Mouse (Mus musculus) heart, embryonic 14.5 days (tissue): ENCODE data around the gene Exoc6b. TPM values are rescaled to one million over a fixed set of nuclear protein-coding genes. Genes with fewer than 3 reads are reported as not detected.

ENCODE experiments used
- ATAC-seq: fragments of 200-750 bp; cut with Nextera tagmentation; 2 replicates; pipeline ENCODE4 v1.8.0; 2017; ENCODE audit warnings: low read depth, moderate TSS enrichment; ENCODE audit not compliant: insufficient number of reproducible peaks, insufficient read depth, low FRiP score
- H3K27ac ChIP-seq, 2 experiments: fragments of 200-500 bp in 1 of 2; fragments of 300-500 bp in 1 of 2; sonication (generic) in 1 of 2; replicated peaks in 1 of 2; 2 replicates each; pipeline ENCODE4 v1.5.1; 2012 to 2014; ENCODE audit warnings: low read depth in 2 of 2, low read length in 2 of 2, control low read depth in 1 of 2, mild to moderate bottlenecking in 1 of 2, mixed read lengths in 1 of 2; ENCODE audit not compliant: control insufficient read depth in 1 of 2, insufficient read depth in 1 of 2
- H3K27me3 ChIP-seq: fragments of 300-500 bp; sonication (generic); 2 replicates; pipeline ENCODE4 v1.6.1; 2014; ENCODE audit warnings: mild to moderate bottlenecking, low read length, control low read depth; ENCODE audit not compliant: control insufficient read depth, insufficient read depth
- H3K36me3 ChIP-seq: fragments of 300-500 bp; sonication (generic); 2 replicates; pipeline ENCODE4 v1.6.1; 2014; ENCODE audit warnings: mild to moderate bottlenecking, control low read depth, low read length, mixed read lengths; ENCODE audit not compliant: control insufficient read depth, insufficient read depth
- H3K4me1 ChIP-seq, 2 experiments: fragments of 200-500 bp in 1 of 2; fragments of 300-500 bp in 1 of 2; sonication (generic) in 1 of 2; 2 replicates each; pipeline ENCODE4 v1.6.1; 2012 to 2014; ENCODE audit warnings: low read length in 2 of 2, control low read depth in 1 of 2, mixed read lengths in 1 of 2; ENCODE audit not compliant: control insufficient read depth in 2 of 2, insufficient read depth in 2 of 2
- H3K4me2 ChIP-seq: fragments of 300-500 bp; sonication (generic); 2 replicates; pipeline ENCODE4 v1.6.1; 2014; ENCODE audit warnings: mild to moderate bottlenecking, low read length
- H3K4me3 ChIP-seq, 2 experiments: fragments of 200-500 bp in 1 of 2; fragments of 300-500 bp in 1 of 2; sonication (generic) in 1 of 2; 2 replicates each; pipeline ENCODE4 v1.5.1; 2012 to 2014; ENCODE audit warnings: low read length in 2 of 2, mild to moderate bottlenecking in 2 of 2, control low read depth in 1 of 2, low read depth in 1 of 2, moderate library complexity in 1 of 2; ENCODE audit not compliant: control insufficient read depth in 1 of 2, insufficient read depth in 1 of 2
- H3K9ac ChIP-seq: fragments of 300-500 bp; sonication (generic); 2 replicates; pipeline ENCODE4 v1.6.1; 2014; ENCODE audit warnings: mild to moderate bottlenecking, low read length
- H3K9me3 ChIP-seq: fragments of 300-500 bp; sonication (generic); 2 replicates; pipeline ENCODE4 v1.6.1; 2016; ENCODE audit warnings: low read length, control low read depth; ENCODE audit not compliant: control insufficient read depth
- WGBS: fragments of 180-500 bp; shearing (Covaris S2); extraction: QIAGEN DNeasy Blood & Tissue Kit; methylation state at CpG from one replicate; pipeline ENCODE4 v1.1.7; 2014; 5-methylcytosine and 5-hydroxymethylcytosine counted together
- polyA plus RNA-seq: library from polyadenylated mRNA; unstranded; fragments of >200 nt; fragmentation: Nextera tagmentation; extraction: Ambion mirVana; gene quantifications from 2 replicates; pipeline ENCODE4 v1.2.1, GENCODE M21; 2014

Exoc6b gene
- polyA plus RNA-seq, 1 experiment from 2014 or later = 21.2 TPM

DNA sequence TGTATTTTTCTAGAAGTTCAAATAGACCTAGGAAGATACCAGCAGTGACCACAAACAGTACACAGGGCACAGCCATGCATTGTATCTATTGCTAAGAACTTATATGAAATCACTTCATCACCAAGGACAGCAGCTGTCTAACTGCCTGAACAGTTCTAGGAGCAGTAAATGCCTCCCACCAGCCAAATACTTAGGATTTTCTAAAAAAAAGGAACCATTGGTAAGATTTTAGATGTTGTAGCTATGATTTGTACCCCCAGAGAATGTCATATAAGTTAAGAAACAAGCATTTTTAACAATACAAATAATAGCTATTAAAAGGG is 175.6 kb downstream of the Exoc6b start:
- Histone ChIP-seq H3K4me2 (no peak overlapping the region), H3K4me1 (peaks cover 0 to 12% of the 10 kb centered on the region in 2 experiments; a peak in 1 of 4 replicates), H3K9ac (no peak overlapping the region), H3K9me3 (no peaks in the 10 kb centered on the region), H3K4me3 (no peak overlapping the region), H3K27me3 (no peaks in the 10 kb centered on the region), H3K27ac (no peak overlapping the region), H3K36me3 (no peaks in the 10 kb centered on the region)
- ATAC-seq = no peak

DNA sequence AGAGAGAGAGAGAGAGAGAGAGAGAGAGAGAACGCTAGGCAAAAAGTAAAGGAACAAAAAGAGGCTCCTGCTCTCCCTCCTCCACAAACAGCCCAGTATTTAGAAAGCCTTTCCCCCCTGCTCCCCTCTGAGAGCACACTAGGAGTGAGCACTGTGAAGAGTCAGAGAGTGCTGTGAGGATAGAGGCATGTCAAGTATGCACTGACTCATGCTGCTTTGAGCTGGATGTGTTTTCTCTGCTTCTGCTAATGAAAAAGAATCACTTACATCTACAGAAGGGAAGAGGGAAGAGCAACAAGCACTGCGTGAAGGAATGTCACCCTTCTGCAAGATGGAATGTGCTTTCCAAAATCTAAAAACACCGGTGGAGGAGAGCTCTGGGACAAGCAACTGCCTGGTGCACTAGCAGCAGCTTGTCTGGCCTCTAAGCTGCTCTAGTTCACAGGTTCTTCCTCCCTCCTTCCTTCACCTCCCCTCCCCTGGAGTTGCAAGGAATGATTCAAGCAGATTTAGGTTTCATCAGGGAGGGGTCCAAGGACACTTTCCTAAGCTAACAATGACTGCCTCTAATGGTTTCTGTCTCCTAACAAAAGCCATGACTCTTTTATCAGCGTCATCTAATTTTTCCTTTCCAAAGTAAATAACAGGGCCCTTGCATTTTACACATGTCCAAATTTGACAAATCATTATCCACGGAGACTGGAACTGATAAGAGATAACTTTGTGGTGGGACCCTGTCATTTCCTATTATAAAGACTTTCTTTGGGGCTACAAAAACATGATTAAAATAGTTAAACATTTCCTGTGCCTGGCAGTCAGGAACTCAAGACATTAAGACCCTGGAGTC is 176.2 kb downstream of the Exoc6b start:
- Histone ChIP-seq H3K4me2 (peak overlapping the region; percentile 11; the same call in 1 of the 2 replicates), H3K9ac (no peak overlapping the region), H3K27me3 (no peaks in the 10 kb centered on the region), H3K9me3 (no peaks in the 10 kb centered on the region), H3K4me1 (peaks cover 0 to 12% of the 10 kb centered on the region in 2 experiments; a peak in 1 of 4 replicates), H3K36me3 (no peaks in the 10 kb centered on the region), H3K4me3 (no peak overlapping the region), H3K27ac (no peak overlapping the region)
- WGBS = 8% methylated on average over 5 of the region's 5 CpGs
- ATAC-seq = no peak

DNA sequence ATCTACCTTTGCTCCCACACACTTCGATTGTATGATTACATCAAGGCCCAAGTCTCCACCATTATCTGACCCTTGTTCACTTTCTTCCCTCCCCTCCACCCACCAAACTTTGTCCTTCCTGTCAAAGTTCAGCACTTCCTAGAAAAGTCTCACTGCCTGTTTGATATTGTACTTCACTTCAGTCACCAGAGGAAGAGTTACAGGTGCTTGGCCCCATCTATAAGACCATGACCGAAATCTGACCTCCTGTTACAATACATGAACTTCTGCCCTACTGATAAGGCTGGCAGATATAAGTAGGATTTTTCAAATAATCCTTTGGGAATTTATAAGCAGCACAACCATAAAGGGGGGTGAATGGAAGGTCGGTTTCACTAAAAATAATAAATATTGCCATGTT is 182.8 kb downstream of the Exoc6b start:
- Histone ChIP-seq H3K4me2 (no peak overlapping the region), H3K9ac (no peak overlapping the region), H3K4me3 (no peak overlapping the region), H3K27me3 (no peaks in the 10 kb centered on the region), H3K36me3 (no peaks in the 10 kb centered on the region), H3K27ac (no peak overlapping the region), H3K9me3 (no peaks in the 10 kb centered on the region), H3K4me1 (peaks cover 2 to 17% of the 10 kb centered on the region in 2 experiments; a peak in 2 of 4 replicates)
- 52% methylated on average over 3 of the region's 3 CpGs for WGBS
- no peak for ATAC-seq

DNA sequence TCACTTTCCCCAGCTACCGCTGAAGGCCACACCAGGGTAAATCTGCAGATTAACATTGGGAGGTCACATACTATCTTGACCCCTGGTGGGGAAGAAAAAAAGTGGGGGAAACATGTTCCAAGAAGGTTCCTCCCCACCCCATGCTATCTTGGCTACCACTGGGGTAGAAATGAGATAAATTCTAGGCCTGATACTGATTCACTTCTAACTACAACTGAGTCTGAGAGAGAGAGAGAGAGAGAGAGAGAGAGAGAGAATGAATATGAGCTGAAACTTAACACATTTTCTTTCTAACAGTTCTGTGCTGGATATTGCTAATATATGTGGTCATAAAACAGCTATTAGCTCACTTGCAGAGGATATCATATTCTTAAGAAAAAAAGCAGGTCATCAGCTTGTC is 184.2 kb downstream of the Exoc6b start:
- 24% methylated on average over 1 of the region's 1 CpGs for WGBS
- Histone ChIP-seq H3K4me1 (peaks cover 2 to 17% of the 10 kb centered on the region in 2 experiments; a peak in 2 of 4 replicates), H3K27ac (no peak overlapping the region), H3K36me3 (no peaks in the 10 kb centered on the region), H3K4me2 (no peak overlapping the region), H3K27me3 (no peaks in the 10 kb centered on the region), H3K4me3 (no peak overlapping the region), H3K9me3 (no peaks in the 10 kb centered on the region), H3K9ac (no peak overlapping the region)
- ATAC-seq = no peak

DNA sequence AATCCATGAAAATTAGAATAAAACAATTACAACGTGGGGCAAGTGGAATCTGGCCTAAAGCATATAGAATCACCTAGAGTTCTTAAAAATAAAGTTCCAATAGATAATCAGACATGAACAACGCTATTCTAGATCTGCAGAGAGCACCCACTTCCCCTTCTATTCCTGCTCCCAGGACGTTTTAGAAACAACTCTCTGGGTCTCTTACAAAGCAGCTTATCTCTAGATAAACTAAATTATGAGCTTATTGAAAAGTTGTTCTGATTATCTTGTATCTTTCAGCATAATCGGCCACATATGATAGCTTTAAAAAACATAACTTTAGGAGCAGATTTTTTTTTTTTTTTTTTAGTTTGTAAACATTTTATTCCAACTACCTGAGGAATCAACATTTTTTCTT is 185.6 kb downstream of the Exoc6b start:
- H3K36me3 ChIP-seq = no peaks in the 10 kb centered on the region
- no peak overlapping the region for H3K9ac ChIP-seq
- no peak overlapping the region for H3K27ac ChIP-seq
- no peaks in the 10 kb centered on the region for H3K27me3 ChIP-seq
- H3K4me2 ChIP-seq = no peak overlapping the region
- H3K4me1 ChIP-seq = peaks cover 2 to 17% of the 10 kb centered on the region in 2 experiments; a peak in 2 of 4 replicates
- ATAC-seq = no peak
- H3K9me3 ChIP-seq = no peaks in the 10 kb centered on the region
- 22% methylated on average over 4 of the region's 4 CpGs for WGBS
- H3K4me3 ChIP-seq = no peak overlapping the region

DNA sequence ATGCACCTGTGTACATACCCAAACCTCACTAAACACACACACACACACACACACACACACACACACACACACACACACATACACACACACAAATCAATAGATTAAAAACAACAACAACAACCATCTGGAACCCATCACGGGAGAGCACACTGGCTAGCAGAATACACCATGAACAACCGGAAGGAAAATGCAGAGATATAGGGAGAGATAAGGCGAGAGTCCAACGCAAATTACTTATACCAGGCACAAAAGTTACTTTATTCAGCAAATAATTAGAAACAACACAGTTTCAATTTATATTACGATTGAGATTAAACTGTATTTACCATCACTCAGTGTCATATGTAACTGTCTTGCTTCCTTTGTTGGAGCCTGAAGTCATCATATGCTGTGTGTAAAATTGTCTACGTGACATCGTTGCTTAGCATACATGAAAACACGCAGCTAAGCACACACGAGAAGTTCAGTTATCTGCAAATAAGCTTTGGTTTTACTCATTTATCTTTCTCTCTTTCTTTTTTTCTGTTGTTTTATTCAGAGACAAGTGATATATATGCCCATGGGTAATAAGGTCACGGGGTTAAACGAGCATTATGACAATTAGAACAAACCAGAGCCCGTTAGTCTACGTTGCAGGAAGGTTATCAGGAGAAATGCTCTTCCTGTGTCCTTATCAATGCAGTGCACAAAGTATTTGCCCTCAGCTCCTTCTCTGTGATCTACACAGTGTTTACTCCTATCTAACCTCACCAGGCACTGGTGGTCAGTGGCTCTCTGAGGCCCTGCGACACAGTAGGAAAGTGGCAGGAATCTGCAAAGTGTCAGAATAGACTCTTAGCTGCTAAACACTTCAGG is 186.4 kb downstream of the Exoc6b start:
- Histone ChIP-seq H3K4me2 (no peak overlapping the region), H3K27ac (no peak overlapping the region)

DNA sequence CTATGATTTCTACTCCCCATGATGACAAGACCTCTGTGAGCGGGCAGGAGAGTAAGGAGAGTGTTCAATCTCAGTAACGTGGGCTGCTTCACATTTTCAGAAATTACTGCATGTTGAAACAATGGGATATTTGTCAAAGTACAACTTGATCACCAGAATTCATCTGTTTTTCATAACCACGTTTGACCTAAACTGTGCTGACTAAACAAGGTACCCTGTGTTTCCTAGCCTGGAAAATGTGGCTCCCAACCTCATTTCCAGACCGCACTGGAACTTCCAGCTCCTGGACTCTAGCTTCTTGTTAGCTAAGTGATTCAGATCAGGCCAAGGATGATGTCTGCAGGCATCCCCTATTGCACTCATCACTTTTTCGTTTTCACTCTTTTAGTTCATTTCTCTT is 193.4 kb downstream of the Exoc6b start:
- ATAC-seq = no peak
- H3K4me3 ChIP-seq = no peak overlapping the region
- H3K9ac ChIP-seq = no peak overlapping the region
- H3K4me2 ChIP-seq = no peak overlapping the region
- peaks cover 2 to 8% of the 10 kb centered on the region in 2 experiments; a peak in 2 of 4 replicates for H3K4me1 ChIP-seq
- no peaks in the 10 kb centered on the region for H3K9me3 ChIP-seq
- no peaks in the 10 kb centered on the region for H3K36me3 ChIP-seq
- H3K27me3 ChIP-seq = no peaks in the 10 kb centered on the region
- 82% methylated on average over 5 of the region's 5 CpGs for WGBS
- H3K27ac ChIP-seq = no peak overlapping the region

More for the DNA sequence above, 186.4 kb downstream of the Exoc6b start:
- no peaks in the 10 kb centered on the region for H3K27me3 ChIP-seq
- WGBS = 38% methylated on average over 14 of the region's 14 CpGs
- no peak overlapping the region for H3K9ac ChIP-seq
- no peak overlapping the region for H3K4me3 ChIP-seq
- H3K4me1 ChIP-seq = peaks cover 2 to 17% of the 10 kb centered on the region in 2 experiments; a peak in 2 of 4 replicates
- H3K36me3 ChIP-seq = no peaks in the 10 kb centered on the region
- H3K9me3 ChIP-seq = no peaks in the 10 kb centered on the region
- ATAC-seq = peak; percentile 73
